Mouse (Mus musculus) thymus, adult 2 months (tissue): ENCODE results near the gene Cables2. TPM values are rescaled to one million over a fixed set of nuclear protein-coding genes. Genes with fewer than 3 reads are reported as not detected.

Source experiments
- DNase-seq: peaks from one replicate; pipeline ENCODE4 v3.0.0; 2021
- H3K27ac ChIP-seq: fragments of 200-500 bp; 2 replicates; pipeline ENCODE4 v1.5.1; 2012; ENCODE audit warnings: low read length, control low read depth; ENCODE audit not compliant: control insufficient read depth, insufficient read depth
- H3K27me3 ChIP-seq: fragments of 200-500 bp; 2 replicates; pipeline ENCODE4 v1.6.1; 2012; ENCODE audit warnings: mild to moderate bottlenecking, low read length, moderate library complexity, mixed read lengths; ENCODE audit not compliant: control insufficient read depth, insufficient read depth
- H3K36me3 ChIP-seq: fragments of 200-500 bp; 2 replicates; pipeline ENCODE4 v1.6.1; 2012; ENCODE audit warnings: mild to moderate bottlenecking, low read length, moderate library complexity; ENCODE audit not compliant: control insufficient read depth, insufficient read depth
- H3K4me1 ChIP-seq: fragments of 200-500 bp; replicated peaks from 2 replicates; pipeline ENCODE4 v1.6.1; 2012; ENCODE audit warnings: low read length; ENCODE audit not compliant: control insufficient read depth, insufficient read depth
- H3K4me3 ChIP-seq: fragments of 200-500 bp; 2 replicates; pipeline ENCODE4 v1.5.1; 2012; ENCODE audit warnings: mild to moderate bottlenecking, low read length, control low read depth, moderate library complexity; ENCODE audit not compliant: control insufficient read depth, insufficient read depth
- CTCF ChIP-seq: fragments of 200-500 bp; IDR thresholded peaks from 2 replicates; pipeline ENCODE4 v1.5.1; 2012; ENCODE audit warnings: mild to moderate bottlenecking, control low read depth, low read length, moderate library complexity, borderline replicate concordance; ENCODE audit not compliant: control insufficient read depth, poor library complexity, insufficient read depth; ENCODE audit errors: extremely low read depth
- POLR2A ChIP-seq: fragments of 200-500 bp; IDR thresholded peaks from 2 replicates; pipeline ENCODE4 v1.6.1; 2012; ENCODE audit warnings: mild to moderate bottlenecking, low read length, control low read depth, moderate library complexity; ENCODE audit not compliant: control insufficient read depth, poor library complexity, insufficient read depth; ENCODE audit errors: extremely low read depth
- WGBS: fragments of 180-500 bp; shearing (Covaris S2); methylation state at CpG from one replicate; pipeline ENCODE4 v1.1.7; 2018; 5-methylcytosine and 5-hydroxymethylcytosine counted together
- polyA plus RNA-seq: library from polyadenylated mRNA; depleted of rRNA; stranded (reverse); fragments of >200 nt; gene quantifications from 2 replicates; pipeline ENCODE4 v1.2.3, GENCODE M21; 2012

The Cables2 gene
- polyA plus RNA-seq, 1 experiment = 25.7 TPM

DNA sequence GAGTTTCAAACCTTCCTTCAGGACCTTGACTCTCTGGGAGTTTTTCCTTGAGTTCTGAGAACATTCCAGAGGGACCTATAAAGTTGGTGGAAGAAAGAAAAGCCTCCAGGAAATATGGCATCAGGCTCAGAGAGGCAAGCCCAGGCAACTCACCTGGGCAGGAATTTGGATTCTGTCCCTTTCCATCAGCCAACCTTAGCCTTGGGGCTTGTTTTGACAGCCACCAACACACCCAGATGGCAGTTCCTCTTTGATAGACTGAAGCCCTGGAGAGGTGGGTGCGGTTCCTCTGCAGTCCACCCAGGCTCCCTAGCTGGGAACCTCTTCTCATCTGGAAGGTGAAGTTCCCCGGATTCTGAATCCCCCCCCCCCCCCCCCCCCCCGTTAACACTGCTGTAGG, 36.8 kb downstream of the Cables2 start:
- no peak for DNase-seq
- H3K4me1 ChIP-seq = no peaks in the 10 kb centered on the region; the same call in 1 of the 2 replicates
- H3K4me3 ChIP-seq = no peak overlapping the region
- TF ChIP-seq CTCF (no peak), POLR2A (no peak)
- H3K27me3 ChIP-seq = no peaks in the 10 kb centered on the region
- no peaks in the 10 kb centered on the region for H3K36me3 ChIP-seq
- H3K27ac ChIP-seq = no peak overlapping the region
- WGBS = 23% methylated on average over 2 of the region's 3 CpGs

DNA sequence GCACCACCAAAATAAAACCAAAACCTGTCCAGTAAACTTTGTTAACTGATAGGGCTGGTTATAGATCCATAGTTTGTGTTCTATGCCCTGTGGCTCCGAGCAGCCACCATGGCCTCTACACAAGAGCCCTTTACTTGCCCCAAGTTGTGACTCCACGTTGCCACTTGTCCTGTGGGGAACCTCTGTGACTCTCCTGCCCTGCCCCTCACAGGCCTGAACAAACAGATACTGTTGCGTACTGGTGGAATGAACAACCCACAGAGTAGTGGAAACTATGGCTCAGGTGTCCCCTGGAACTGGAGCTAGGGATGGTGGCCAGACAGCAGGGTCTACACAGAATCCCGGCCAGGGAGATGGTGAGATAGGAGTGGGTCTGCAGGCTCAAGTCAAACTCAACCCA, 37.5 kb downstream of the Cables2 start:
- Histone ChIP-seq H3K27ac (no peak overlapping the region), H3K4me1 (no peaks in the 10 kb centered on the region; the same call in 1 of the 2 replicates), H3K4me3 (no peak overlapping the region), H3K36me3 (no peaks in the 10 kb centered on the region), H3K27me3 (no peaks in the 10 kb centered on the region)
- WGBS = 85% methylated on average over 4 of the region's 4 CpGs
- TF ChIP-seq POLR2A = no peak
- TF ChIP-seq CTCF = no peak
- no peak for DNase-seq

GRCm38 (mm10) chr2:180234980-180235379, 38.3 kb downstream of the Cables2 start:
- no peaks in the 10 kb centered on the region; the same call in 1 of the 2 replicates for H3K4me1 ChIP-seq
- no peak overlapping the region for H3K27ac ChIP-seq
- H3K36me3 ChIP-seq = no peaks in the 10 kb centered on the region
- WGBS = 84% methylated on average over 6 of the region's 6 CpGs
- TF ChIP-seq CTCF (no peak), POLR2A (no peak)
- H3K4me3 ChIP-seq = no peak overlapping the region
- H3K27me3 ChIP-seq = no peaks in the 10 kb centered on the region
- no peak for DNase-seq

GRCm38 (mm10) chr2:180234353-180234752, 38.9 kb downstream of the Cables2 start:
- no peak overlapping the region for H3K27ac ChIP-seq
- no peaks in the 10 kb centered on the region for H3K36me3 ChIP-seq
- H3K4me1 ChIP-seq = no peaks in the 10 kb centered on the region; the same call in 1 of the 2 replicates
- WGBS = 98% methylated on average over 8 of the region's 8 CpGs
- no peak overlapping the region for H3K4me3 ChIP-seq
- no peak for DNase-seq
- H3K27me3 ChIP-seq = no peaks in the 10 kb centered on the region
- TF ChIP-seq POLR2A = no peak
- no peak for TF ChIP-seq CTCF

DNA sequence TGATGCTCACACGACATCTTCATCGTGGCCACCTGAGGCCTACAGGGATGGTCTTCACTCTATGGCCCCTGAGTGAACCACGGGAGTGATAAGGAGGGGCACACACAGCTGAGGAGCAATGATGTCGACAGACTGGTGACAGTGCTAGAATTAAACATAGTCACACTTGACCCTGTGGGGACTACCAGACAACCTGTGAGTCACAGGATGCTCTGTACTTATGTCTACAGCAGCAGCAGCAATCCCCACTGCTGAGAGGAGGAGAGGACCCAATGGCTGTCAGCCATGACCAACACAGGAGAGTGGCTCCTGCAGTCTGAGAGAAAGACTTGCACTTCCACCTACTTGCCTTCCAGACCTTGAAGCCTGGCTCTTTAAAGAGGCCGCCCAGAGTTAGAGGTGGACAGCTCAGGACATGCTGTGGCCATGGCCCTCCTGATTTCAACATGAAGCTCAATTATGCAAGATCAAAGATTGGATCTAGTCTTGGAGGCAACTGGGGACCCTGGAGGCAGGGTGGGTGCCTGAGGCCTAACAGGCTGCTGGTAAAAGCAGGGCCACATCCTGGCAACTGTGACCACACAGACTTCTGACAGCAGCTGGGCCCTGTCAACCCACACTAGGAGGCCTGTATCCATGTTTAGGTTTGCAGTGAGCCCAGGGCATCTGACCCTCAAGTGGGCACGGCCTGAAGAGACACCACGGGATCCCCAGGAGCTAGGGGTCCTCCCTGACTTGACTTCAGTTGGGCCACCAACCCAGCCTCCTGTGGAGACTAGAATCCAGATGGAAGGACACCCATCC, 40.0 kb downstream of the Cables2 start:
- no peaks in the 10 kb centered on the region; the same call in 1 of the 2 replicates for H3K4me1 ChIP-seq
- WGBS = 92% methylated on average over 7 of the region's 7 CpGs
- DNase-seq = no peak
- H3K27me3 ChIP-seq = no peaks in the 10 kb centered on the region
- TF ChIP-seq POLR2A (no peak), CTCF (no peak)
- H3K36me3 ChIP-seq = no peaks in the 10 kb centered on the region
- H3K4me3 ChIP-seq = no peak overlapping the region
- no peak overlapping the region for H3K27ac ChIP-seq

DNA sequence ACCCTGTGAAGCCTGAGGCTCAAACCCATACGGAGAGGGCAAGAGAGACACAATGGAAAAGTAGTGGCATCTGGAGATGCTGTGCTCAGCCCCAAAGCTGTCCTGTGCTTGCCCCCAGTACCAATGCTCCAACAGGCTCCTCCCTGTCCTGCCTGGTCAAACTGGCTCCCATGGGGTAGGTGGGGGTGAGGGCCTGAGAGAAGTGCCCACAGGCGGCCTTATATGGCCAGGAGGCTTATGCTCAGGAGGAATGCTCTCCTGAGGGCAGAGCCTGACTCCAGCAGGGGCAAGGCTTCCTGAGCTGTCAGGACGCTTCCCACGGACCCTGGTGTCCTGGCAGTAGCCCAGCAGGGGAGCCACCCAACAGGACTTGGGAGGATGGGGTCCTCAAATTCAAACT, 42.8 kb downstream of the Cables2 start:
- DNase-seq = no peak
- no peaks in the 10 kb centered on the region for H3K36me3 ChIP-seq
- H3K27me3 ChIP-seq = peaks cover 1% of the 10 kb centered on the region; the same call in 1 of the 2 replicates
- TF ChIP-seq CTCF (no peak), POLR2A (no peak)
- no peak overlapping the region for H3K4me3 ChIP-seq
- no peaks in the 10 kb centered on the region; the same call in 1 of the 2 replicates for H3K4me1 ChIP-seq
- H3K27ac ChIP-seq = no peak overlapping the region
- 93% methylated on average over 4 of the region's 4 CpGs for WGBS

DNA sequence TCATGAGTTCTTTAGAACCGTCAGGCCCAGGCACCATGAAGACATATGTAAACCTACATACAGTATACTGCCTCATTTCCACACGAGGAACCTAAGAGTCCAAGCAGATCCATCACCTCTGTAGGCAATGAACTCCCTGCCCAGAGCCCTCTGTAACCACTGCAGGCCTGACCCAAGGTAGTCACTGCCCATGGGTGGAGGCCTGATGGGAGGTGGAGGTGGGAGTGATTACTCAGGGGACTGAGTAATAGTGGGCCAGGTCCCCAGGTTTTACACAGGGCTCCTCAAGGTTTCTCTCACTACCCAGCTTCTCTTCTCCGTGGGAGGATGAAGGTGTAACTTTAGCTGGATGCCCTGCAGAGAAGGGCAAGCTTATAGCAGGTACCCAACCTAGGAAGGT, 44.2 kb downstream of the Cables2 start:
- DNase-seq = no peak
- H3K4me1 ChIP-seq = no peaks in the 10 kb centered on the region; the same call in 1 of the 2 replicates
- TF ChIP-seq CTCF = no peak
- no peak for TF ChIP-seq POLR2A
- H3K36me3 ChIP-seq = no peaks in the 10 kb centered on the region
- H3K4me3 ChIP-seq = no peak overlapping the region
- H3K27me3 ChIP-seq = peaks cover 4% of the 10 kb centered on the region; the same call in 1 of the 2 replicates
- 85% methylated on average over 3 of the region's 3 CpGs for WGBS
- H3K27ac ChIP-seq = no peak overlapping the region
